Mouse (Mus musculus) ES-E14 (cell line): ENCODE results near the gene Aaed1. TPM values are rescaled to one million over a fixed set of nuclear protein-coding genes. Genes with fewer than 3 reads are reported as not detected.

Experiments used
- DNase-seq: peaks from one replicate; pipeline ENCODE4 v3.0.0-alpha.2; 2013; ENCODE audit warnings: low read depth, low spot score
- H3K27ac ChIP-seq: 2 replicates; pipeline ENCODE4 v1.5.1; 2012; ENCODE audit warnings: low read depth, mild to moderate bottlenecking, low read length, moderate library complexity, mixed read lengths; ENCODE audit not compliant: poor library complexity, insufficient read depth, severe bottlenecking
- H3K36me3 ChIP-seq: 2 replicates; pipeline ENCODE4 v1.6.1; 2012; ENCODE audit warnings: mild to moderate bottlenecking, low read length, moderate library complexity, mixed read lengths; ENCODE audit not compliant: control insufficient read depth, poor library complexity, insufficient read depth, severe bottlenecking
- H3K4me1 ChIP-seq, 2 experiments: fragments of 150-350 bp in 1 of 2; sonication (generic) in 1 of 2; 2 replicates each; pipeline ENCODE4 v1.6.1; 2012; ENCODE audit warnings: low read length in 2 of 2, mild to moderate bottlenecking in 1 of 2, mixed read lengths in 1 of 2; ENCODE audit not compliant: control insufficient read depth in 2 of 2, insufficient read depth in 2 of 2, poor library complexity in 1 of 2
- H3K4me3 ChIP-seq, 2 experiments: fragments of 150-350 bp in 1 of 2; sonication (generic) in 1 of 2; 2 replicates each; pipeline ENCODE4 v1.5.1; 2012; ENCODE audit warnings: low read length in 2 of 2, low read depth in 1 of 2, mild to moderate bottlenecking in 1 of 2, mixed read lengths in 1 of 2; ENCODE audit not compliant: insufficient read depth in 1 of 2, poor library complexity in 1 of 2, severe bottlenecking in 1 of 2
- H3K9ac ChIP-seq: 2 replicates; pipeline ENCODE4 v1.6.1; 2012; ENCODE audit warnings: low read depth, mild to moderate bottlenecking, low read length, mixed read lengths; ENCODE audit not compliant: poor library complexity, insufficient read depth, severe bottlenecking
- H3K9me3 ChIP-seq: fragments of 150-350 bp; sonication (generic); 2 replicates; pipeline ENCODE4 v1.6.1; 2012; ENCODE audit warnings: low read depth, mild to moderate bottlenecking, low read length; ENCODE audit not compliant: control insufficient read depth, insufficient read depth
- CHD2 ChIP-seq: IDR thresholded peaks from 2 replicates; pipeline ENCODE4 v1.6.1; 2014; ENCODE audit warnings: mild to moderate bottlenecking, low read depth, low read length, inconsistent platforms
- HCFC1 ChIP-seq: IDR thresholded peaks from 2 replicates; pipeline ENCODE4 v1.6.1; 2012; ENCODE audit warnings: low read length, inconsistent platforms, borderline replicate concordance; ENCODE audit not compliant: insufficient read depth
- MAFK ChIP-seq: IDR thresholded peaks from 2 replicates; pipeline ENCODE4 v1.6.1; 2014; ENCODE audit warnings: mild to moderate bottlenecking, low read depth, low read length, inconsistent platforms; ENCODE audit not compliant: insufficient read depth
- ZC3H11A ChIP-seq: IDR thresholded peaks from 2 replicates; pipeline ENCODE4 v1.6.1; 2012; ENCODE audit warnings: low read depth, mild to moderate bottlenecking, inconsistent platforms, low read length, borderline replicate concordance
- ZNF384 ChIP-seq: IDR thresholded peaks from 2 replicates; pipeline ENCODE4 v1.6.1; 2012; ENCODE audit warnings: low read depth, low read length, inconsistent platforms
- in situ Hi-C, 2 experiments: fragments of 600-800 bp; cut with MboI; formaldehyde crosslinking; loops; one replicate each; pipeline ENCODE4 v1.15.1; 2025; ENCODE audit warnings: low sequenced_read_pairs in 2 of 2, inconsistent platforms in 1 of 2; ENCODE audit not compliant: unreplicated experiment in 2 of 2
- total RNA-seq: library from RNA; depleted of rRNA; stranded (reverse); fragments of 300-350 nt; gene quantifications from 2 replicates; pipeline ENCODE4 v1.2.3, GENCODE M21; 2012; rRNA removed

Gene Aaed1
- 7.1 and 10.7 TPM in 2 replicates for total RNA-seq

GRCm38 (mm10) chr13:64312024-64312915, at the start of gene Aaed1:
Gene Aaed1, minus strand, starts transcription at chr13:64312710.
- no peak for TF ChIP-seq MAFK
- TF ChIP-seq CHD2 = no peak
- no peak for TF ChIP-seq ZC3H11A
- TF ChIP-seq HCFC1 = peak; percentile 21; the same call in 1 of the 2 replicates
- TF ChIP-seq ZNF384 = no peak
- DNase-seq = peak; percentile 59
- peaks cover 0 to 4% of the 10 kb centered on the region in 2 experiments; a peak in 1 of 4 replicates for H3K4me1 ChIP-seq
- H3K27ac ChIP-seq = no peak within 1 kb of the TSS
- in situ Hi-C loops = loop anchor here (10.0 kb wide), 1 partner anchor 127 kb away; no protein-coding TSS in a partner anchor
- peak within 1 kb of the TSS; percentile 88 to 94 for H3K4me3 ChIP-seq
- peak within 1 kb of the TSS; percentile 84 for H3K9ac ChIP-seq
- no peaks in the 10 kb centered on the region for H3K9me3 ChIP-seq
- peaks cover 3% of the 10 kb centered on the region for H3K36me3 ChIP-seq

- Histone ChIP-seq H3K4me1 (peaks cover 0 to 3% of the 10 kb centered on the region in 2 experiments; a peak in 1 of 4 replicates), H3K36me3 (peaks cover 19% of the 10 kb centered on the region), H3K27ac (no peak overlapping the region), H3K9ac (no peak overlapping the region), H3K9me3 (no peaks in the 10 kb centered on the region), H3K4me3 (no peak overlapping the region)
- no peak for DNase-seq
- no peak for TF ChIP-seq CHD2
- no peak for TF ChIP-seq ZNF384
- TF ChIP-seq MAFK = no peak
- TF ChIP-seq ZC3H11A = no peak
- no peak for TF ChIP-seq HCFC1
- in situ Hi-C loops = no loop called here
Observed at GRCm38 (mm10) chr13:64362139-64362538, 49.6 kb upstream of the Aaed1 start.

GRCm38 (mm10) chr13:64361020-64361419, 48.5 kb upstream of the Aaed1 start:
- no peaks in the 10 kb centered on the region for H3K4me1 ChIP-seq

GRCm38 (mm10) chr13:64359702-64360101, 47.2 kb upstream of the Aaed1 start:
- H3K27ac ChIP-seq = no peak overlapping the region
- DNase-seq = no peak
- no peak overlapping the region for H3K9ac ChIP-seq
- in situ Hi-C loops = no loop called here
- H3K4me3 ChIP-seq = no peak overlapping the region
- H3K9me3 ChIP-seq = no peaks in the 10 kb centered on the region
- H3K4me1 ChIP-seq = no peaks in the 10 kb centered on the region
- no peak for TF ChIP-seq MAFK
- TF ChIP-seq ZC3H11A = no peak
- no peak for TF ChIP-seq CHD2
- no peak for TF ChIP-seq ZNF384
- TF ChIP-seq HCFC1 = no peak
- peaks cover 6% of the 10 kb centered on the region for H3K36me3 ChIP-seq

More at GRCm38 (mm10) chr13:64361020-64361419, 48.5 kb upstream of the Aaed1 start:
- in situ Hi-C loops = no loop called here
- Histone ChIP-seq H3K4me3 (no peak overlapping the region), H3K36me3 (peaks cover 11% of the 10 kb centered on the region), H3K27ac (no peak overlapping the region), H3K9ac (no peak overlapping the region), H3K9me3 (no peaks in the 10 kb centered on the region)
- TF ChIP-seq ZNF384 (no peak), ZC3H11A (no peak), MAFK (no peak), CHD2 (no peak), HCFC1 (no peak)
- DNase-seq = no peak
